25 mouse cellular contexts compared by ENCODE assay signal in the genomic region with DNA sequence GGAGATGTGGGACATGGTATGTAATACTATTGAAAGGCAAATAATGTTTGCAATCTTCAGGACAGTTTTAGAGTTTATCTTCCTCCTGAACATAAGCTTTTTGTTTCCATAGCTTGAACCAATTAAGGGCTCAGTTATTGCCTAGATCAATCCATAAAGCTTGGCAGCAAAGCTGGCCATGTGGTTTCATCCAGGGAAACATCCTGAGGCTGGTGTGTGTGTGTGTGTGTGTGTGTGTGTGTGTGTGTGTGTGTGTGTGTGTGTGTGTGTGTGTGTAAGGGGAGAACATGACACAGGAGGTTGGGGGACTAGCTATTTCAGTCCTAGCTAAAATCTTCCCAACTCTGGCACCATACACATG.
A peak's percentile ranks its signal among the peaks of the same experiment; 100 is the strongest.
DNase-seq lines count a peak whose midpoint lies in the region; ATAC-seq and TF ChIP-seq lines count a peak whose summit lies in the region.
"Had no signal": no experiment of that assay in that cellular context is flagged by ENCODE, and none has a peak within 500 bp of the region (broad histone marks: within the 10 kb centered on the region; RNA-seq: fewer than 3 reads in every experiment).

No protein-coding gene starts in this region.

- no peaks in the 10 kb centered on the region for H3K27me3 ChIP-seq in midbrain, embryonic 10.5 days (ENCODE audit: low read depth, poor library complexity, severe bottlenecking)
- no peaks in the 10 kb centered on the region for H3K27me3 ChIP-seq in midbrain, embryonic 13.5 days
- H3K27me3 ChIP-seq in embryonic facial prominence, embryonic 13.5 days = no peaks in the 10 kb centered on the region
- H3K27me3 ChIP-seq in limb, embryonic 14.5 days (ENCODE audit: control insufficient read depth, insufficient read depth, low read length) = no peaks in the 10 kb centered on the region
- no peaks in the 10 kb centered on the region for H3K27me3 ChIP-seq in forebrain, embryonic 11.5 days (ENCODE audit: control insufficient read depth, insufficient read depth, low read length)
- H3K27me3 ChIP-seq: forebrain, embryonic 13.5 days; heart, embryonic 13.5 days had no signal

- H3K4me2 ChIP-seq in midbrain, embryonic 13.5 days (replicated peaks) = no peak overlapping the region
- no peak overlapping the region for H3K4me2 ChIP-seq in embryonic facial prominence, embryonic 13.5 days
- H3K4me2 ChIP-seq in limb, embryonic 14.5 days (replicated peaks; ENCODE audit: low read depth, low read length, severe bottlenecking) = no peak overlapping the region
- H3K4me2 ChIP-seq in forebrain, embryonic 11.5 days (ENCODE audit: low read depth, low read length, severe bottlenecking) = no peak overlapping the region
- H3K4me2 ChIP-seq: forebrain, embryonic 13.5 days; heart, embryonic 13.5 days; hindbrain, embryonic 14.5 days had no signal

- 0 out of 2 replicates have a peak overlapping the region, but pooled peaks have one; percentile 52 for H3K27ac ChIP-seq in midbrain, embryonic 10.5 days (replicated peaks)
- H3K27ac ChIP-seq in midbrain, embryonic 13.5 days = no peak overlapping the region
- 0 out of 2 replicates have a peak overlapping the region, but pooled peaks have one; percentile 5 for H3K27ac ChIP-seq in embryonic facial prominence, embryonic 13.5 days
- H3K27ac ChIP-seq in limb, embryonic 14.5 days (replicated peaks; ENCODE audit: low read depth, low read length) = no peak overlapping the region
- H3K27ac ChIP-seq in forebrain, embryonic 11.5 days (ENCODE audit: low read depth, low read length) = no peak overlapping the region
- H3K27ac ChIP-seq: forebrain, embryonic 13.5 days; heart, adult 2 months; heart, embryonic 10.5 days; heart, embryonic 13.5 days; hindbrain, embryonic 14.5 days; hindbrain, postnatal 0 days had no signal

- no peak overlapping the region for H3K4me3 ChIP-seq in midbrain, embryonic 10.5 days
- H3K4me3 ChIP-seq in midbrain, embryonic 13.5 days (replicated peaks) = no peak overlapping the region
- no peak overlapping the region for H3K4me3 ChIP-seq in embryonic facial prominence, embryonic 13.5 days
- no peak overlapping the region for H3K4me3 ChIP-seq in limb, embryonic 14.5 days (replicated peaks; ENCODE audit: low read length)
- H3K4me3 ChIP-seq in forebrain, embryonic 11.5 days (ENCODE audit: low read depth, low read length) = no peak overlapping the region
- H3K4me3 ChIP-seq: erythroblast, embryonic 14.5 days; forebrain, embryonic 13.5 days; heart, adult 2 months; heart, embryonic 10.5 days; heart, embryonic 13.5 days had no signal

- H3K4me1 ChIP-seq in midbrain, embryonic 10.5 days = peaks cover 12% of the 10 kb centered on the region
- no peaks in the 10 kb centered on the region for H3K4me1 ChIP-seq in midbrain, embryonic 13.5 days (replicated peaks)
- H3K4me1 ChIP-seq in embryonic facial prominence, embryonic 13.5 days = 0 out of 2 replicates have a peak, but pooled peaks cover 3% of the 10 kb centered on the region
- H3K4me1 ChIP-seq in limb, embryonic 14.5 days (ENCODE audit: control insufficient read depth, insufficient read depth, low read length) = no peaks in the 10 kb centered on the region; the same call in 1 of the 2 replicates
- no peaks in the 10 kb centered on the region for H3K4me1 ChIP-seq in forebrain, embryonic 11.5 days (replicated peaks; ENCODE audit: control insufficient read depth, insufficient read depth, low read length)
- H3K4me1 ChIP-seq: forebrain, embryonic 13.5 days; heart, embryonic 10.5 days; heart, embryonic 13.5 days had no signal

- intact Hi-C loops in left cerebral cortex, postnatal 4 days (cut with DNase I) = no loop called here

- no peak for TF ChIP-seq POLR2A in limb, embryonic 14.5 days (IDR thresholded peaks at IDR 0.05; ENCODE audit: borderline replicate concordance, extremely low read depth, insufficient read depth, insufficient read length)

- DNase-seq in midbrain, embryonic 10.5 days (ENCODE audit: low spot score) = no peak
- peak; percentile 52 for DNase-seq in limb, embryonic 14.5 days (ENCODE audit: low spot score)
- no peak for DNase-seq in forebrain, embryonic 11.5 days (ENCODE audit: low spot score)
- DNase-seq in left cerebral cortex, postnatal 4 days = no peak
- DNase-seq: adrenal gland, adult 8-10 months; adrenal gland, postnatal 25 days; cerebellum, adult 18-20 months; cerebellum, postnatal 14 days; gastrocnemius, postnatal 10 days; gastrocnemius, postnatal 36 days; heart, adult 2 months; heart, postnatal 14 days; heart, postnatal 4 days had no signal

- H3K9me3 ChIP-seq in midbrain, embryonic 10.5 days (replicated peaks) = no peaks in the 10 kb centered on the region
- H3K9me3 ChIP-seq in midbrain, embryonic 13.5 days = no peaks in the 10 kb centered on the region
- H3K9me3 ChIP-seq in embryonic facial prominence, embryonic 13.5 days = no peaks in the 10 kb centered on the region
- no peaks in the 10 kb centered on the region for H3K9me3 ChIP-seq in limb, embryonic 14.5 days (ENCODE audit: control insufficient read depth, low read length)
- H3K9me3 ChIP-seq in forebrain, embryonic 11.5 days (ENCODE audit: control insufficient read depth, low read length) = no peaks in the 10 kb centered on the region
- H3K9me3 ChIP-seq: forebrain, embryonic 13.5 days; heart, embryonic 10.5 days; heart, embryonic 13.5 days had no signal

- H3K9ac ChIP-seq in midbrain, embryonic 13.5 days (replicated peaks) = no peak overlapping the region
- H3K9ac ChIP-seq in embryonic facial prominence, embryonic 13.5 days = no peak overlapping the region
- H3K9ac ChIP-seq in limb, embryonic 14.5 days (ENCODE audit: low read depth, low read length, severe bottlenecking) = no peak overlapping the region
- H3K9ac ChIP-seq in forebrain, embryonic 11.5 days (ENCODE audit: low read length) = no peak overlapping the region
- H3K9ac ChIP-seq: forebrain, embryonic 13.5 days; heart, embryonic 13.5 days; hindbrain, embryonic 14.5 days had no signal

- H3K36me3 ChIP-seq in midbrain, embryonic 10.5 days = no peaks in the 10 kb centered on the region
- H3K36me3 ChIP-seq in midbrain, embryonic 13.5 days = no peaks in the 10 kb centered on the region
- H3K36me3 ChIP-seq in embryonic facial prominence, embryonic 13.5 days = no peaks in the 10 kb centered on the region
- H3K36me3 ChIP-seq in limb, embryonic 14.5 days (ENCODE audit: control insufficient read depth, insufficient read depth, low read length) = no peaks in the 10 kb centered on the region
- no peaks in the 10 kb centered on the region for H3K36me3 ChIP-seq in forebrain, embryonic 11.5 days (ENCODE audit: control insufficient read depth, insufficient read depth, low read length)
- H3K36me3 ChIP-seq: heart, embryonic 10.5 days; heart, embryonic 13.5 days had no signal

- ATAC-seq in midbrain, embryonic 13.5 days = no peak
- no peak for ATAC-seq in embryonic facial prominence, embryonic 13.5 days (ENCODE audit: insufficient number of reproducible peaks, insufficient read depth, low FRiP score, low TSS enrichment, low read depth)
- ATAC-seq in limb, embryonic 14.5 days (ENCODE audit: low FRiP score, low read depth) = no peak
- no peak for ATAC-seq in forebrain, embryonic 11.5 days (replicated peaks; ENCODE audit: low FRiP score)
- ATAC-seq: activated CD4-positive, CD25-positive, alpha-beta regulatory T cell, adult 4 months; CD4-positive, CD25-positive, alpha-beta regulatory T cell, adult 4 months; forebrain, embryonic 13.5 days; forebrain, embryonic 16.5 days; hindbrain, postnatal 0 days; inflammation-experienced regulatory T-cells, adult 6 months had no signal

Comparison
In these comparisons a context has a peak if more than half of its experiments do, and no peak if none do; other contexts are left out.
1. H3K27ac ChIP-seq: peak in midbrain, embryonic 10.5 days (single experiment) and embryonic facial prominence, embryonic 13.5 days (single experiment); none in midbrain, embryonic 13.5 days (single experiment), limb, embryonic 14.5 days (single experiment) and forebrain, embryonic 11.5 days (single experiment).